Comparison of ENCODE assay signal across 16 mouse cellular contexts in the genomic region with DNA sequence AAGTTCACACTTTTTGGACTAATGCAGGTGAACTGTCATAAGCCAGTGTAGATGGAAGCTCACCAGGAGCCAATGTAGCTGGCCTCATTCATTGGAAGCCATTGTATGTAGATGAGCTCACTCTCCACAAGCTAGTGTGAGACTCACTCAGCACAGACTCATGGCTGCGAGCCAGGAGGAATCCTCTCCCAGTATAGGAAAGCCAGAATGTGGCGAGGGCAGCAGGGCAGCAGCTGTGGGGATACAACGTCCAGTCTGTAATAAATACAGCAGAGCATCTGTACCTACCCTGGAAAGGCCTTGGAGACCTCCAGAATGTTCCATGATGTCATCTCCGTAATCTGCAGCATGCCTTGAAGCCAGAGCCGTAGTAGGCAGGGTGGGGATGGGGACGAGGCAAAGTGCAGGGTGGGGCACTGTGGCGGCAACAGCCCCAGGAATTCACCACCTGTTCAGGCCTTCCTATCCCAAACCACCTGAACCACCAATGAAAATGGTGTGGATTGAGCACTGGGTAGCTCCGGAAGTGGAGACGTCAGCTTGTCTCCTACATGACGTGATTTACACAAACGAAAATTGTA.
A peak's percentile ranks its signal among the peaks of the same experiment; 100 is the strongest.
DNase-seq lines count a peak whose midpoint lies in the region; ATAC-seq and TF ChIP-seq lines count a peak whose summit lies in the region.
"Had no signal": no experiment of that assay in that cellular context is flagged by ENCODE, and none has a peak within 500 bp of the region (broad histone marks: within the 10 kb centered on the region; RNA-seq: fewer than 3 reads in every experiment).

No protein-coding gene starts in this region.

- no peak for DNase-seq in heart, postnatal 0 days (ENCODE audit: low spot score)
- no peak for DNase-seq in heart, adult 9 months (ENCODE audit: low spot score in 2 of 2)
- no peak for DNase-seq in lung, adult 18-20 months
- DNase-seq in NIH3T3 (ENCODE audit: low read depth) = peak; percentile 21
- no peak for DNase-seq in right cerebral cortex, postnatal 10 days (ENCODE audit: low spot score in 2 of 2)
- DNase-seq: cerebellum, adult 11-12 months; gastrocnemius, postnatal 14 days; thymus, postnatal 4 days had no signal

- no peak overlapping the region for H3K27ac ChIP-seq in heart, postnatal 0 days (ENCODE audit: low read depth)
- no peak overlapping the region for H3K27ac ChIP-seq in lung, embryonic 15.5 days
- no peak overlapping the region for H3K27ac ChIP-seq in intestine, embryonic 16.5 days (ENCODE audit: low read length)
- no peak overlapping the region for H3K27ac ChIP-seq in liver, embryonic 12.5 days
- H3K27ac ChIP-seq: forebrain, embryonic 15.5 days; layer of hippocampus, adult 2 months; liver, embryonic 14.5 days had no signal

- H3K4me2 ChIP-seq in heart, postnatal 0 days (ENCODE audit: low read depth, low read length) = no peak overlapping the region
- H3K4me2 ChIP-seq in lung, embryonic 15.5 days = no peak overlapping the region
- H3K4me2 ChIP-seq in intestine, embryonic 16.5 days (ENCODE audit: low read depth, low read length) = no peak overlapping the region
- H3K4me2 ChIP-seq in liver, embryonic 12.5 days = no peak overlapping the region
- H3K4me2 ChIP-seq: forebrain, embryonic 15.5 days had no signal

- no peaks in the 10 kb centered on the region for H3K36me3 ChIP-seq in heart, postnatal 0 days (replicated peaks; ENCODE audit: control insufficient read depth, insufficient read depth, low read length)
- no peaks in the 10 kb centered on the region for H3K36me3 ChIP-seq in lung, embryonic 15.5 days
- H3K36me3 ChIP-seq in intestine, embryonic 16.5 days (ENCODE audit: control insufficient read depth, insufficient read depth, low read length) = no peaks in the 10 kb centered on the region
- no peaks in the 10 kb centered on the region for H3K36me3 ChIP-seq in liver, embryonic 12.5 days
- H3K36me3 ChIP-seq: forebrain, embryonic 15.5 days had no signal

- TF ChIP-seq CTCF in heart, postnatal 0 days (IDR thresholded peaks at IDR 0.05; ENCODE audit: low read depth) = no peak

- WGBS in heart, postnatal 0 days = 52% methylated on average over 11 of the region's 11 CpGs
- WGBS in lung, embryonic 15.5 days = 61% methylated on average over 11 of the region's 11 CpGs
- WGBS in intestine, embryonic 16.5 days = 58% methylated on average over 11 of the region's 11 CpGs
- 60% methylated on average over 11 of the region's 11 CpGs for WGBS in liver, embryonic 12.5 days (ENCODE audit: insufficient replicate concordance)

- ATAC-seq in heart, postnatal 0 days (ENCODE audit: insufficient read depth, low read depth) = peak; percentile 51; the same call in 1 of the 2 replicates
- 0 out of 2 replicates have a peak, but pooled peaks have one; percentile 40 for ATAC-seq in lung, embryonic 15.5 days (ENCODE audit: borderline replicate concordance, extremely low read depth, low FRiP score, low TSS enrichment)
- peak; percentile 55 for ATAC-seq in intestine, embryonic 16.5 days
- ATAC-seq in liver, embryonic 12.5 days = no peak
- ATAC-seq: forebrain, embryonic 15.5 days; inflammation-experienced regulatory T-cells, adult 6 months; Patski had no signal

- H3K27me3 ChIP-seq in heart, postnatal 0 days (ENCODE audit: control insufficient read depth, insufficient read depth, low read length) = no peaks in the 10 kb centered on the region
- H3K27me3 ChIP-seq in lung, embryonic 15.5 days = no peaks in the 10 kb centered on the region
- H3K27me3 ChIP-seq in intestine, embryonic 16.5 days (replicated peaks; ENCODE audit: control insufficient read depth, insufficient read depth, low read length) = no peaks in the 10 kb centered on the region
- no peaks in the 10 kb centered on the region for H3K27me3 ChIP-seq in liver, embryonic 12.5 days (replicated peaks)
- H3K27me3 ChIP-seq: forebrain, embryonic 15.5 days; Patski had no signal

- TF ChIP-seq EP300 in heart, postnatal 0 days (IDR thresholded peaks at IDR 0.05; ENCODE audit: low read depth) = no peak

- H3K4me1 ChIP-seq in heart, postnatal 0 days (ENCODE audit: control insufficient read depth, insufficient read depth) = peaks cover 13% of the 10 kb centered on the region
- H3K4me1 ChIP-seq in lung, embryonic 15.5 days = peaks cover 8% of the 10 kb centered on the region
- 0 out of 2 replicates have a peak, but pooled peaks cover 14% of the 10 kb centered on the region for H3K4me1 ChIP-seq in intestine, embryonic 16.5 days (ENCODE audit: control insufficient read depth, insufficient read depth, low read length)
- H3K4me1 ChIP-seq in liver, embryonic 12.5 days = no peaks in the 10 kb centered on the region
- H3K4me1 ChIP-seq: forebrain, embryonic 15.5 days had no signal

- H3K9ac ChIP-seq in heart, postnatal 0 days (replicated peaks; ENCODE audit: low read depth, low read length) = no peak overlapping the region
- H3K9ac ChIP-seq in lung, embryonic 15.5 days = no peak overlapping the region
- H3K9ac ChIP-seq in intestine, embryonic 16.5 days (ENCODE audit: low read depth, low read length) = no peak overlapping the region
- no peak overlapping the region for H3K9ac ChIP-seq in liver, embryonic 12.5 days
- H3K9ac ChIP-seq: forebrain, embryonic 15.5 days; liver, embryonic 14.5 days had no signal

- H3K9me3 ChIP-seq in heart, postnatal 0 days (replicated peaks; ENCODE audit: control insufficient read depth, low read length) = no peaks in the 10 kb centered on the region
- no peaks in the 10 kb centered on the region for H3K9me3 ChIP-seq in lung, embryonic 15.5 days
- no peaks in the 10 kb centered on the region for H3K9me3 ChIP-seq in intestine, embryonic 16.5 days (ENCODE audit: control insufficient read depth, low read length)
- H3K9me3 ChIP-seq in liver, embryonic 12.5 days (replicated peaks) = no peaks in the 10 kb centered on the region
- H3K9me3 ChIP-seq: forebrain, embryonic 15.5 days had no signal

- no peak overlapping the region for H3K4me3 ChIP-seq in heart, postnatal 0 days (ENCODE audit: low read depth, low read length)
- H3K4me3 ChIP-seq in lung, embryonic 15.5 days = no peak overlapping the region
- H3K4me3 ChIP-seq in intestine, embryonic 16.5 days (ENCODE audit: low read length) = no peak overlapping the region
- H3K4me3 ChIP-seq in liver, embryonic 12.5 days = no peak overlapping the region
- H3K4me3 ChIP-seq: forebrain, embryonic 15.5 days; layer of hippocampus, adult 2 months had no signal
